Mouse (Mus musculus) MEL-GATA-1-ER (cell line): ENCODE measurements around the gene Polr3h.

Experiments
- DNase-seq: peaks from one replicate; pipeline ENCODE4 v3.0.0-alpha.2; 2012; ENCODE audit warnings: low read depth; ENCODE audit errors: extremely low read depth

The Polr3h gene

GRCm38 (mm10) chr15:81949476-81950131, 23.6 kb upstream of the Polr3h start:
- DNase-seq: no peak

GRCm38 (mm10) chr15:81949076-81949475, 23.0 kb upstream of the Polr3h start:
- no peak for DNase-seq

GRCm38 (mm10) chr15:81943176-81943749, 17.2 kb upstream of the Polr3h start:
- no peak for DNase-seq

GRCm38 (mm10) chr15:81941010-81941409, 15.0 kb upstream of the Polr3h start:
- no peak for DNase-seq

- DNase-seq: no peak
Measured at GRCm38 (mm10) chr15:81940219-81940618, 14.2 kb upstream of the Polr3h start.

GRCm38 (mm10) chr15:81939774-81940173, 13.7 kb upstream of the Polr3h start:
- DNase-seq: no peak

- no peak for DNase-seq
Measured at GRCm38 (mm10) chr15:81939157-81939715, 13.2 kb upstream of the Polr3h start.

GRCm38 (mm10) chr15:81938246-81938645, 12.2 kb upstream of the Polr3h start:
- peak; percentile 21 for DNase-seq

- no peak for DNase-seq
Measured at GRCm38 (mm10) chr15:81937098-81937972, 11.3 kb upstream of the Polr3h start.

- no peak for DNase-seq
Measured at GRCm38 (mm10) chr15:81936679-81937078, 10.6 kb upstream of the Polr3h start, which contains the start of gene Csdc2. TSS of gene Csdc2 (plus strand) at chr15:81936759.

- no peak for DNase-seq
Measured at GRCm38 (mm10) chr15:81935869-81936637, 10.0 kb upstream of the Polr3h start.

GRCm38 (mm10) chr15:81933986-81934385, 7.9 kb upstream of the Polr3h start:
- no peak for DNase-seq

GRCm38 (mm10) chr15:81932951-81933470, 7.0 kb upstream of the Polr3h start:
- no peak for DNase-seq

- no peak for DNase-seq
Measured at GRCm38 (mm10) chr15:81928277-81928676, 2.2 kb upstream of the Polr3h start.

- DNase-seq: no peak
Measured at GRCm38 (mm10) chr15:81927741-81928140, 1.7 kb upstream of the Polr3h start.

- DNase-seq: no peak
Measured at GRCm38 (mm10) chr15:81926446-81926822, 394 bp upstream of the Polr3h start.

- peak; percentile 52 for DNase-seq
Measured at GRCm38 (mm10) chr15:81924933-81925332, 1.1 kb downstream of the Polr3h start.

- no peak for DNase-seq
Measured at GRCm38 (mm10) chr15:81921255-81921654, 4.8 kb downstream of the Polr3h start.

GRCm38 (mm10) chr15:81920546-81921217, 5.4 kb downstream of the Polr3h start:
- DNase-seq: no peak

- no peak for DNase-seq
Measured at GRCm38 (mm10) chr15:81919062-81919461, 7.0 kb downstream of the Polr3h start.
